Mouse (Mus musculus) spleen, adult 18-20 months (tissue): ENCODE measurements at regions not wholly inside any gene's neighbourhood (a gene's known extent, or its start where the extent isn't known, plus 50 kb on each side); places are given as distances from the start of the nearest gene placed in this dataset.

Source experiments
- DNase-seq, 2 experiments: peaks; one replicate each; pipeline ENCODE4 v3.0.0; 2022; ENCODE audit warnings: mixed read lengths in 2 of 2

DNA sequence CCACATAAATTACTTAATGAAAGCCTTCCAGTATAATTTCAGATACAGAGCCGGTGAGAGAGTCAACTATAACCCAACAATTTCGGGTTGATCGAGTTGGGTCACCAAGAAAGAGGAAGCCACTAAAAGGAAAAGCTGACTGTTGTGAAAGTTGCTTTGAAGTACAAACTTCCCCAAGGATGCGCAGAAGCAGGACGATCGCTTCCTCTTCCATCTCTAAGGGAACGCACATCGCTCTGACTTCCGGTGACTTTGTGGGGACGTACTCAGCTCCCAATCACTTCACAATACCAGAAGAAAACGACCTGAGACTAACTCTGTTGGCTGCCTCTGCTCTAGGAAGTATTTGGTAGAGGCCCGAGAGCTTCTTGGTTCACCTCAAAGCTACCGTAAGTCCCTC, 158.8 kb upstream of the Jmjd1c start:
- DNase-seq, result peak; percentile 31 to 32

DNA sequence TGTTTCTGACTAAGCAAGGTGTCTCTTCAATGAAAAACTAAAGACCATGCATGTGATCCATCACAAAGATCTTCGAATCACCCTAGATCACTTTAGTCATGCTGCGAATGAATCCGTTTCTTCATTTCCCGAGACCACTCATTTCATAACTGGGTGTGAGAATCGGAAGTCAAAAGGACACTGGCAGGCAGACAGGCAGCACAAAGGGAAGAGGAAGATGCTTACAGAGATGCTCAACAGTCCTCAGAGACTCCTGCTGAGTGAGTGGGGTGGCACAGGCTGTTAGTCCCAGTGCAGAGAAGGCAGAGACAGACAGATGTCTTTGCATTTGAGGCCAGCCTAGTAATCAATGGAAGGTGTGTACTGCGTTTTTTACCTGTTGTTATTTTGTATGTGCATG, 155.6 kb upstream of the Jmjd1c start:
- no peak for DNase-seq

DNA sequence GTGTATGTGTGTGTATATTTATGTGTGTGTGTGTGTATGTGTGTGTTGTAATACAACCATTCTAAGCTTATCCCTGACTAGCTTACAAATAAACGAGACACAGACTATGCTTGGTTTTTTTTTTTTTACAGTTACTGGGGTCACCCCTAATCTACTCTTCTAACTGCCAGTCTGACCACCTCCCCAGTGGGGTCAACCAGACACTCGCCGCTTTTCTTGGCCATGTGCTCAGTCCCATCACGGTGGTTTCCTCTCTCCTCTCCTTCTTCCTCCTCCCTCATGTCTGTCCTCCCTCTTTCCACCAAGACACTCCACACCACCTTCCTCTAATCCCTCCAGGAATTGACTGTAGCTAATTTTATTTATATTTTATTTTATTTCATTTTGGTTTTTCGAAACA, 155.0 kb upstream of the Jmjd1c start:
- DNase-seq, result no peak

DNA sequence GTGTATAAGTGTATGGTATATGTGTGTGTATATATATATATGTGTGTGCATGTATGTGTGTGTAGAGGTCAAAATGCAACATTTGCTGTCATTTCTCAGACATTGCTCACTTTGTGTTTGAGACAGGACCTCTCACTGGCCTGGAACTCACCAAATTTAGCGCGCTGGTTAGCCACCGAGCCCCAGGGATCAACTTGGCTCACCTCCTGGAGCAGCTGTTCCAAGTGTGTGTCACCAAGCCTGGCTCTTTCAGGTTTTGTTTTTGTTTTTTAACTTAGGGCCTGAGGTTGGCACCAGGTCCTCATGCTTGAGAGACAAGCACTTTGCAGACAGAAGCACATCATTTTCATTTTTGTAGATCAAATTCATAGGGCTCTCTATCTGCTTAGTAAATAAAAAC, 154.0 kb upstream of the Jmjd1c start:
- DNase-seq, result no peak

DNA sequence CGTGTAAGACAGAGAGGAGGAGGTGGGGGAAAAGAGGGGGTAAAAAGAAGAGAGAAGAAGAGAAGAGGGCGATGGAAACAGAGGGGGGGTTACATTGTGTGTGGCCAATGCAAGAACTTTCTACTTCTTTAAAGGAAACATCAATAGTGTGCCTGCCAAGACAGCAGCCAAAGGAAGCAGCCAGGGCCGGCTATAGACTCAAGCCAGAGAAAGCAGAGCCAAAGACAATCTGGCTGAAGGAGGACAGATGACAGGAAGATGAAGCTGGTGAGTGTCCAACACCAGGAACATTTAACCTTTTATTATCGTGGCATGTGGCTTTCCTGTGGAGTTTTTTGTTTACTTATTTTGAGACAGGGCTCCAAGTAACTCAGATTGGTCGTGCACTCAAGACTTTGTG, 152.1 kb upstream of the Jmjd1c start:
- DNase-seq, result no peak

DNA sequence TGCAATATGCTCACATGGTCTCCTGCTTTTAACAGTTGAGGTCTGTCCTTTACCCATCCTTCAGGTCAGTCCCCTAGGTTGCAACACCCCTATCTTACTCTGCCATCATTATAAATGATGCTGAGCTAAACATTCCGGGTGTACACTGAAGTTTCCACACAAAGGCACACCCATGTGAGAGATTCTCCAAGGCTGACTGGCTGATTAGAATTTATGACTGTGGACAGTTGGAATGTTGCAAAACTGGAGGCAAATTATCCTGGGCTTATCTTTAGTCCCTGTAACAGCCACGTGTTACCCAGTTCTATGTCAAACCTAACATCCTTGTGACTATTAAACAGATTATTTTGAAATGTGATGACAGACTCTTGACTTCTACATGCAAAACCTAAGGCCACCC, 149.8 kb upstream of the Jmjd1c start:
- DNase-seq, result no peak

DNA sequence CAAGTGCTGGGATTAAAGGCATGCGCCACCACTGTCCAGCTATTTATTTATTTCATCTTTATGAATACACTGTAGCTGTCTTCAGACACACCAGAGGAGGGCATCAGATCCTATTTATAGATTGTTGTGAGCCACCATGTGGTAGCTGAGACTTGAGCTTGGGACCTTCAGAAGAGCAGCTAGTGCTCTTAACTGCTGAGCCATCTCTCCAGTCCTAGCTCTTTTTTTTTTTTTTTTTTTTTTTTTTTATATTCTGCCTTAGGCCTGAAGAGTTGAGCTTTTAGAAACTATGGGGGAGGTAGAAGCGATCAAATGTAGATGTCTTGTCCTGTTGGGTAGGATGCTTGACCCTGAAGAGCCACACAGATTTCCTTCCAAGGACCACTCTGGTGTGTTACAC, 147.6 kb upstream of the Jmjd1c start:
- DNase-seq, result no peak

DNA sequence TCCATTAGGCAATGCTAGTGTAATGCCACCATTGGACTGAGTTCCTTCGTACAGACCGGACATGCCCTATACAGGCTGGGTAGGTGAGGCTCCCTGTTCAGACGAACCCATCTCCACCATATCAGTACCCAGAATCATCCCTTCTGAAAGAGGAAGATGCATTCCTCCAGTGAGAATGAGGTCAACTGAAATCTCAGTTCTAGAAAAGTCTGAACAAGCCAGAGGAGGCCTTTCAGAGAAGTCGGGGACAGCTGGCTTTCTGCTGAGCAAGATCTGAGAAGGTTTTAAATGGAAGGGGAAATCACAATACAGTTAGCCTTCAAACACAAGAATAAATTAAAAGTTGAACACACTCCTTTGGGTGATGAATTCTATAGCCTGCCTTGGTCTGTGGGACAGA, 145.5 kb upstream of the Jmjd1c start:
- no peak for DNase-seq

DNA sequence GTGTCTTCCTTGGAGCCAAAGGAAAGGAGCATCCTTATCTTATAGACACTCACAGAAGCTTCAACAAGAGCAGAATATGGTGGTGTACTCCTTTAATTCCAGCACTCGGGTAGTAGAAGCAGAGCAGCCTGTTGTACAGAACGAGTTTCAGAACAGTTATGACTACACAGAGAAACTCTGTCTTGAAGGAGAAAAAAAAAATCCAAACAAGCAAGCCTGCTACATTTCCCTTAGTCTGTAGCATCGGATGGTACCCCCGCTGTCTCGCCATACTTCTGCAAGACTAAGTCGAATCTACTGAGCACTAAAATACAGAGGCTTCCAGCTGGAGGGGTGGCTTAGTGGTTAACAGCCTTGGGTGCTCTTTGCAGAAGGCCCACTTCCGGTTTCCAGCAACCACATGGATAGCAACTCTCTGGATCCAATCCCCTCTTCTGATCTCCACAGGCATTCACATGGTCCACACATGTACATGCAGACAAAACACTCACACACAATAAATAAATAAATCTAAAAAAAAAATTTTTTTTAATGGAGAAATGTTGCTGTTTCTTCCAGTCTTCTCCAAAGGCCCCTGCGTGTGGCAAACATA, 144.6 kb upstream of the Jmjd1c start:
- no peak for DNase-seq

DNA sequence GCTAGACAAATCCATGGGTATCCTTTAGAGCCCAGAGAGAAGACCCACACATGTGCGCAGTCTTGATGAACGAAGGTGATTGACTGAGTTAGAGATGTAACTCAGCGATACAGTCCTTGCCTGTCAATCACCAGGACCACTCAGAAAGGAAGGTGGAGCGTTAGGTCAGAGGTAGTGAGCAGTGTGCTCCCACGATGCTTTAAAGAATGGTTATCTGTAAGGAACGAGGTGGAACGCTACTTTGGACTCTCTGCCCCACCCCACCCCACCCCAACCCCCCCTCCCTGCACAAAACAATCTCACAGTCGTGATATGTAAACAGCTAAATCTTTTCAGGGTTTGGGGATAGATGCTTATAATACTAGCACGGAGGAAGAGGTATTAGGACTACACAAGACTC, 144.0 kb upstream of the Jmjd1c start:
- DNase-seq, result no peak

DNA sequence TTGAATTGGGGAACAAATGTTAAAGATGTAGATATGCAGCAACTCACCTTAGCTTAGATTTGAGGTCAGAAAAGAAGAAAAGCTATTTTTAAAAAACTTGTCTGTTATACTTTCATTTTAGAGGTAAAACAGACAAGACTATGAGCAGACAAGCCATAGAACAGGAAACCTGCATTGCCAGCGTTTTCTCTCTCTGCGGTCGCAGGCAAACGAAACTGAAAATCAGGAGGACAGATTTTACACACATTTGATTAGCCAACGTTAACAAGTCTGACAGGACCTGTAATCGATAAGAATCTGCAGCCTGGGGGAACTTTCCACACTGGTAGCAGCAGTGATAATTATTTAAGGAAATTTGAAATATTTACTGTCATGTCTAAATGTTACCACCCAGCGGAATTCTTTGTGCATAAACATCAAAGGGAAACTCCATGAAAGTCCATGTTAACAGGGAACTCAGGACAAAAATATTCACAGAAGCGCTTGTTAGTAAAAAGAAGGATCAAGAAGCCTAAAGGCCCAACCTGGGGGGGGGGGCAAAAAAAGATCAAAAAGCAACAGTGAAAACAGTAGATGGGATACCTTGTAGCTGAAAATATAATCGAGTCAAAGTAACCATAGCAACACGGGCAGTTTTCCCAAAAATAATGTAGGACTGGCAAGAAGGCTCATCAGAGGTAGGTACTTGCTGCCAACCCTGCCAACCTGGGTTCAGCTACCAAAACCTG, 142.5 kb upstream of the Jmjd1c start:
- peak; percentile 29 to 31 for DNase-seq

DNA sequence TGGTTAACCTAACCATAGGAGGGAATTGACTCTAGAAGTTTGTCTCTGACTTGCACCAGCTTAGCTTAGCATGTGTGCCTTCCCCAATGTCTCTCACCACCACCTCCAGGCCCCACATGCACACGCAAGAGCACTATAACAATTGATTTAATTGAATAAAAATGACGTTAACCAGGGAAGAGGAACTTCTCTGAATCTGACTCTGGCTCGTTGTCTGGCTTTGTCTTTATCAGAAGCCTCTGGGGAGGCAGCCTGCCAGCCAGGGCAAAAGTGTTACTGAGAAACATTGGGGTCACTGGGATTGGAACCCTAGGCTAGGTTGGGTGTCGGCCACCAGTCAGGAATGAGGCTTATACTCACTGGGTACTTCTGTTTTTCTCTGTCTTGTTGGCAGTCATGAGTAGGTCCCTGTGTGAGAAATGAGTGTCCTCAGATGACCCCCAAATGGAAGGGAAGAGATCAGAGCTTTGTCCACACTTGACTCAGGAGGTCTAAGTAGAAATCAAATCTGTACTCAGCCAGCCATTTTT, 141.9 kb upstream of the Jmjd1c start:
- DNase-seq, result peak in 1 of 2 experiments; percentile 14

DNA sequence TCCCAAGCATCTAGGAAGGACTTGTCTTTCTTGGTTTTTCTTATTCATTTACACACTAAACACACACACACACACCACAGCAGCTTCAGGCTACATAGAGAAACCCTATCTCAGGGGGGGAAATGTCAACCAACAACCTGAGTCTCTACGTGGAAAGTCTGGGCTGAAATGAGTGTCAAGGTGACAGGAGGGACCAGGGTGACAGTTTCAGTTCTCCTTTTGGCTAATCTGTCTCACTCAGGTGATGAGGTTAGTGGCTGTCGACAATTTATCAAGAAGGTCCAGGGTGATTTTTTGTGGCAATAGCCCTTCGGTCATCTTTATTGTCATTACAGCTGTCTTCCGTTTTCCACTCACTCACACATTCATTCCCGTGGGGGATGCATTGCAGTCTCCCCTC, 140.5 kb upstream of the Jmjd1c start:
- DNase-seq, result no peak

DNA sequence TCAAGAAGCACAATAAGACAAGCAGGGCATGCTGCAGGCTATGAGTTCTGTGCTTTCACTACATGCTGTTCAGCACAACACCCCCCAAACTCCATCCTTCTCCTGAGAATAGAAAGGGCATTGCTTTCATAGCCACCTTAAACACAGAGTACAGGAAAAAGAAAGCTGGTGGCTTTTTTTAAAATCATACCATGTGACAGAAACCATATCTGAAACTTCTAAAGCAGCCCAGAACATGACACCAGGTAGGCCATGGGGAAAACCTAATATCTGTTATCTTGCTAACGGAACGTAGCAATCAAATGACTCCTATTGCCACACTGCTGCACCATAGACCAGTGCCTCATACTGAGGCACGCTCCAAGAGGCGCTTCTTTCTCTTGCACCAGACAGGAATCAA, 139.3 kb upstream of the Jmjd1c start:
- no peak for DNase-seq

DNA sequence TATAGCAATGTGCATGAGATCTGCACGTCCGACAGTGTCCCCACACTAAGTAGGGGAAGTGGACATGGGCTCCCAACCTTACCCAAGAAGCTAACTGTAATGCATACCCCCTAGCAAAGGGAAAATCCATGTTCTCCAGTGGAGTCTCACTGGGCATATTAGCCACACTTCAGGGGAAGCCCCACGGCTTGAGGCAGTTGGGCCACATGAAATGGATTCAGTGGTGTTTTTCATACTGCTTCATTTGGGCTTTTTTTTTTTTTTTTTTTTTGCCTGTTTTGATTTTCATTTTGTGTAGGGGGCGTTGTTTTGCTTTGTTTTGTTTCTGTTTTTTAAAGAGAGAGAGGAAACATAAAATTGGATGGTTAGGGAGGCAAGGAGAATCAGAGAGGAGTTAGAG, 138.6 kb upstream of the Jmjd1c start:
- DNase-seq, result no peak
